Mouse (Mus musculus): ENCODE data around the gene Dyrk3.
A peak's percentile ranks its signal among the peaks of the same experiment; 100 is the strongest.
"Not testable (repeated sequence)": the region's sequence is repeated elsewhere in the genome, so short reads cannot be mapped to it uniquely, and the experiment has no call there.

The Dyrk3 gene

DNA sequence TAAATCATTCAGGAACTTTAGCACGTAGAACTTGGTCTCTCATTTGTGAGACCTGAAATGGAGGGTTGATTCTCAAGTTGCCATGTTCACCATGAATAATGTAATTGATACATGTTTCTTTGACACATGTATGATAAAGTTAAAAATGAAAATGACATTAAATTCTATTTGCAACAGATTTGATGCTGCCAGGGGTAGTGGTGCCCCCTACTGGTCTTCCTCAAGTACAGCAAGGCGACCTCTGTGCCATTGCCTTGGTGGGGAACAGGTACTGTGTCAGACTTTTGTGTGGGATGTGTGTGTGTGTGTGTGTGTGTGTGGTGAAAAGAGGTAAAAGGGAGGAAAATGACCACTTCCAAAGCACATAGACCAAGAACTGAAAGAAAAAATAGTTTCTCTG lies 17.3 kb upstream of the Dyrk3 start:
- DNase-seq (ENCODE audit: low spot score): peak; percentile 41

DNA sequence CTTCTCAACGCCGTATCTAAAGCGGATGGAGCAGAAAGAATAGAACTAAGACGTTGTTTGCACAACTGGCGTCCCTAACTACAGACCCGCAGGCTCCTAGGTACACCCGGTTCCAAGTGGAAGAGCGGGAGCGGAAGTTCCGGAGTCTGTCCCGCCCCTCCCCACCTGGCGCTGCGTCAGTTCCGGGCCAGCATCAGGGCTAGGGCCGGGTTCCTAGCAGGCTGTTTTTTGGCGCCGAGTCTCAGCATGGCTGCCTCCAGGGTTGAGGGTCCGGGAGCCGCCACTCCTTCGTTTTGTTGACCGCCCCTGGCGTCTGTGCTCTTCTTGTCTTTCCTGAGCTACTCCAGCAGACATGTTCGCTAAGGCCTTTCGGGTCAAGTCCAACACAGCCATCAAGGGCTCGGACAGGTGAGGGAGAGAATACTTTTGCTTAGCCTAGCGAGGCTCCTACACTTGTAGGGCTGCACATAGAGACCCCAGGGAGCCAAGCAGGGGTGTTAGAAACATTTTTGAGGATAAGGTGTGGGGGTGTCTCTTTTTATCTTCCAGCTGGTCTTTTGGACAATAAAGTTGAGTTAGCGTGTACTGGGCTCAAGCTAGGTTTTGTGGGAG lies 15.0 kb upstream of the Dyrk3 start, which contains the start of gene Eif2d:
TSS of gene Eif2d (plus strand) at position 164 of the 612 bp plus-strand sequence.
- DNase-seq (ENCODE audit: low spot score): peak; percentile 86

DNA sequence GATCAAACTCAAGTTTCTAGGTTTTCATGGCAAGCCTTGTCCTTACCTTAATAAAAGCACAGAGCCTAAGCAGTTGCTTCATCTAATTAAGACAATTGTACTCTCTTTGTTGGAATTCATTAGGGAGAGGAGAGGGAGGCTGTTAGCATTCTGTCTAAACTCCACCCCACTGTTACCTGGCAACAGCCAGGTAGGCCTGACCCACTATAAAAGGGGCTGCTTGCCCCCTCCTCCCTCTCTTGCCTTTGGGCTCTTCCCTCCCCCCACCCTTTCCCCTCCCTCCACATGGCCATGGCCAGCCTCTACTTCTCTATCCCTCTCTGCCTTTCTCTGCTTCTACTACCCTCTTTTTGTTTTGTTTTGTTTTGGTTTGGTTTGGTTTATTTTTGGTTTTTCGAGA lies 11.4 kb upstream of the Dyrk3 start:
- no peak for DNase-seq (ENCODE audit: low spot score)

DNA sequence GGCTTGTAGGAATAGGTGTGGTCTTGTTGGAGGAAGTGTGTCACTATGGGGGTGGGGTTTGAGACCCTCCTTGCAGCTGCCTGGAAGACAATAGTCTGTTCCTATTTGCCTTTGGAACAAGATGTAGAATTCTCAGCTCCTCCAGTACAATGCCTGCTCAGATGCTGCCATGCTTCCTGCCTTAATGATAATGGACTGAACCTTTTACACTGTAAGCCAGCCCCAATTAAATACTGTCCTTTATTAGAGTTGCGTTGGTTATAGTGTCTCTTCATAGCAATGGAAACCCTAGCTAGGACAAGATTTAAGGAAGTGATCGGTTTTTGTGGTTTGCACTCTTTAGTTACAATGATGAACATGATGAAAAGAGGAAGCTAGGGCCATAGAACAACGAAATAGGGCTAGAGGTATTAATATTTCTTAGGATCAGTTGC lies 8.1 kb upstream of the Dyrk3 start:
- no peak for DNase-seq (ENCODE audit: low spot score)

DNA sequence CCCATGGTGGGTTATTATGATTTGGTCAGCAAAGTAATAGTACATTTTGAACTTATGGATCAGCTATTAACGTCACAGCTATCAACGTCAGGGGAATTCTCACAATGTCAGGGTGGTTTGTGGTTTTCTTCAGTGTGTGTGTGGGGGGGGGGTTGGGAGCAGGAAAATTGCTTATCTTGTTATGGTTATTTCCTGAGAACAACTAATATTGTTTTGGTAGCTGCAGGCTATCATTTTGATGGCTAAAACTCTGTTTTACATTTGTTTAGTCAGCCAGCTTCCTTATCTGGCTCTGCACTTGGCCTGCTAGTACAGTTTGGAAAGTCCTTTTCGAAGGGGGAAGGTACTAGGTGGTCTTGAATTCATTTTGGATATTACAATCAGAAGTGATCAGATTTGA lies 7.1 kb upstream of the Dyrk3 start:
- not testable (repeated sequence) for DNase-seq (ENCODE audit: low spot score)

DNA sequence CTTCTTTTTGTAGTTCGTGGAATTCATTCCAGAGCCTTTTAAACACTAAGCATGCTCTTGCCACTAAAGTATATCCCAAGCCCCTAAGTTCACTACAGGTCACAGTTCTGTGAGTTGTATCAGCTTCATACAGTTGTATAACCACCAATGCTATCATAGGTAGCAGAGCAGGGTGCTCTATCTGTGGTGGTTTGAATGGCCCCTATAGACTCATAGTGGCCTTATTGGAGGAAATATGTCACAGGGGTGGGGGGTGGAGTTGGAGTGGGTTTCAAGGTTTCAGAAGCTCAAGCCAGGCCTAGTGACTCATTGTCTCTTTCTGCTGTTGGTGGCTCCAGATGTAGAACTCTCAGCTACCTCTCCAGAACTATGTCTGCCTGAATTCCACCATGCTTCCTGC lies 4.3 kb upstream of the Dyrk3 start:
- DNase-seq (ENCODE audit: low spot score): no peak

DNA sequence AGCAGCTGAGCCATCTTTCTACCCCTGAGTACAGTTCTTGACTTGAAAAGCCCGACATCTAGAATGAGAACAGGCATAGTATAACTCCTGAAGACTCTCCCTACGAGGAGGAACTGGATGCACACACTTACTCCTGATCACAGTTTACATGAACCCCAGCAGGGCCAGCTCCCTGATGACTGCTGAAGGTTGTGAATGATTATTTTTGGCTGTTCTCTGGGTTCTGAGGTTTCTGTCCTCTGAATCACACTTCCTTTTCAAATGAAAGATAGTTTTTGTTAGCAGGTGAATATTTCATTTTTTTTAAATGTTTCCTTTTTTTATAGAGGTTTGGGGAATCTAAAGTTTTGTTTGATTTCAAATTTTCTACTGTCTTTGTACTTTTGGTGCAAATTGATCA lies 3.3 kb upstream of the Dyrk3 start:
- no peak for DNase-seq (ENCODE audit: low spot score)

DNA sequence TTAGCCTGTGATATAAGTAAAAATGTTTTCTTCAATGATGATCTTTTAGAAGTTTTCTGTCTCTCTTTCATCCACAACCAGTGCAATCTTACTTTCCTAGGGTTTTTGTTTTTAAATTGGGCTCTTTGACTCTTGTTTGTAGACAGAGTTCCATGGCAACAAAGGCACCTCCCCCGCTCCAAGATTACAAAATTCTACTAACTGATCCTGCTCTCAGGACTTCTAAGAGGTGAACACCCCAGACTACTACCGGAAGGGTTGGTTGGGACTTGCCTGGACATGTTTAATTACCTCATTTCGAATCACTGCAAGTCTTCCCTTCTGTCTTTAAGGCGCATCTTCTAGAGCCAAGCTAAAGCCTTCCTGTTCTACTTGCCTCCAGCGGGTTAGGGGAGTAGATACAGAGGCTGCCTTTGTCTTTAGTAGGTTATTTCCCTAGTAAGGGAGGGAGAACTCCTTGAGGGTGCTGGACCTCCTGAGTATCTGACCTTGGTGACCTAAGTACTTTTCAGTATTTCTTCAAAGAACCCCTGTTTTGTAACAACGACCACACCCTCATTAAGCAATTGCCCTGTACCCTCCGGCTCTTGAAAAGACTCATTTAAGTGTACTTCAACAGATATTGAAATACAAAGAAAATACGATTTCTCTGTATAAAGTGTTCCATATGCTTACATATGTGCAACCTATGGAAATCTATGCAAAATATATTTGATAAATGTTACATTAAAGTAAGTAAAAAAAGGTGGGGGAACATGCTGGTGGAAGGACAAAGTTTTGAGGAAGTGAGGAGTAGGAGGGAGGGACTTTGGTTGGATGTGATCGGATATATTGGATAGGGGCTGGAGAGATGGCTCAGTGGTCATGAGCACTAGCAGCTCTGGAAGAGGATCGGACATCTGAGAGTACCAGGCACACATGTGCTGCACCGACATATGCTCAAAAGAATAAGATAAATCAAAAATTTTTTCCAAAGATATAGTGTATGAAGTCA lies 1.3 kb upstream of the Dyrk3 start:
- no peak for DNase-seq (ENCODE audit: low spot score)

DNA sequence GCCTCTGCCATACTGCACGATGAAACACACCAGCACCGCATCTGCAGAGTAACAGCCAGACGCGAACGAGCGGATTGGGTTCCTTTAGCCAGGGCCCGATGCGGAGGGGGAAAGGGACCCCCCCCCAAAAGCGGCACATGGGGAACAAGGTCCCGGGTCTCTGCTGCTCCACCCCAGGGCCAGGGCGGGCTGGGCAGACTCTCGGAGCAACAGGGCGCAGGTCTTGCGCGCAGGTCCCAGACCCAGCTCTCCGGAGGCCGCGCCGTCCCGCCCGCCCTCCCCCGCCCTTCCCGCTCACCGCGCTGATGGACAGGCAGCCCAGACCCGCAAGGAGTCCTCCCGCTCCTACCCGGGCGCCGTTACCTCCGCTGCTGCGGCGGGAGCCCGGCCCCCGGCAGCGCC lies 422 bp downstream of the Dyrk3 start:
- DNase-seq (ENCODE audit: low spot score): no peak

DNA sequence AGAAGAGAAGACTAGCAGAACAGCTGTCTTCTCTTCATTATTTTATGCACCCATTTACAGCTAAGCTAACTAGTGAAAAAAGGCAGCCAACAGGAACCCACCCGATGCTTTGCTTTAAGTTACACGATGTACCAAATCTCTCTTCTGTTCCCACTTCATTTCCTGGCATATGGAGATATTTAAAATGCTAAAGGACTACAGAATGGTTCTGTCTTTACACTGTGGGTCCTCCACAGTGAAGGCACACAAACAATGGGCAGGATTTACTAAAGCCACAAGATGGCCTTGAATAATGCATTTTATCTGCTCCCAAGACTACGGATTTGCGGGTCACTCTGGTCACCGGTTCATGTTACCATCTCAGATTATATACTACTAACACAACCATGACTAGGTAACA lies 1.0 kb downstream of the Dyrk3 start:
- no peak for DNase-seq (ENCODE audit: low spot score)

DNA sequence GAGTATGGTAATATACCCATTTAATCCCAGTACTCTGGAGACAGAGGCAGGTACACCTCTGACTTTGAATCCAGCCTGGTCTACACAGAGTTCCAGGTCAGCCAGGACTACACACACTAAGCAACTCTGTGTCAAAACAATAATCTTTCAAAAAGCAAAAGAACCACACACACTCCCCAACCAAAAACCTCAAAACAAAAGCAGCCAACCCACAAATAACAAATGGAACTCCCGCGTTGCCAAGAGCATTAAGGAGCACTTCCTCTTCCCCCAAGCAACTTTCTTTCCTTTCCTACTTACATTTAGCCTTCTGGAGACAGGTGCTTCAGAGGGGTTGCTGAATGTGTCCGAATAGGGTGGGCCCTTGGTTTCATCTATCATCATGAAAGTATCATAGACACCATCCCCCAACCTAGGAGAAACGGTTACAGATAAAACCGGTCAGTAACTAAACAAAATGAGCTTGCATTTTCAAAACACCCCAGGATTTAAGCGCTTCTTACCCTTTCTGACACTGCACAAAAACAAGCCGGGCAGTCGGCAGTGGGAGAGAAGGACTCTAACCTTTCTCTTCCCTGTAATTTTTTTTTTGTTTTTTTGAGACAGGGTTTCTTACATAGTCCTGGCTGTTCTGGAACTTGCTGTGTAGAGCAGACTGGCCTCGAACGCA lies 2.0 kb downstream of the Dyrk3 start:
- no peak for DNase-seq (ENCODE audit: low spot score)

DNA sequence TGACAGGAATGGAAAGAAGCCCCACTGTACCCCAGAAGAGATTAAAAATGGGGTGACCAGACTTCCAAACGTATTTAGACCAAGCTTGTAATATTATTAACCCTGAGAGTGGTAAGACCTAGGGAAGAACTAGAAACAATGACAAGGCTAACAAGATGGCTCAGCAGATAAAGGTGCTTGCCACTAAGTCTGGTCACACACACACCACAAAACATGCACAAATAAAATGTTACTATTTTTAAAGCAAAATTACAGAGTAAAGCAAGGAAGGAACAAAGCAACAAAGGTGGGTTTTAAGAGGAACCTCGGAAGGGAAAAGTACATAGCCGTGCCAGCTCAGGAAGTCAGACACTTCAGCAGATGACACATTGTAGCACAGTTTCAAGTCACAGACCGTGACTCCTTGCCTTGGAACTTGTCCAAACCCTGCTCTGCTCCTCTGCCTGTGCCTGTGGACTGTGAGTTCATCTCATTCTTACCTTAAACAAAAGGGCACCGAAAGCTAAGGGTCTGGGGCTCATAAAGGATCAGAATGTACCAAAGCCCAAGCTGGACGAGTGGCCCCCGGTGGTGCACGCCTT lies 3.1 kb downstream of the Dyrk3 start:
- DNase-seq (ENCODE audit: low spot score): no peak

DNA sequence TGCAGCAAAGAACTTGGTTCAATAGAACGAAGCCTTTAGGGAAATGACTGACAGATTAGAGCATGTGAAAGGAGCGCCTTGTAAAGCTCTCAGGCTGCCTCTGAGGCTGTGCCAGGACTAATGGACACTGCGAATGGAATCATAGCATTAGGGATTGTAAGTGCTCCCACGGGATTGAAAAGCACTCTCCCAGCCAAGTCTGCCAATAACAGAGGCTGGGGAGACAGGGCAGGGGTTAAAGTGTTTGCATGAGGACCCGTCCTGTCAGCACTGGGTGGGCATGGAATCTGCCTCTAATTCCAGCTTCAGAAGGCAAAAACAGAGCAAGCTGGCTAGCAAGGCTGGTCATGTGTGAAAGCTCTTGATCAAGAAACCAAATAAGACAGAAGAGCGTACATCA lies 3.9 kb downstream of the Dyrk3 start:
- DNase-seq (ENCODE audit: low spot score): no peak

DNA sequence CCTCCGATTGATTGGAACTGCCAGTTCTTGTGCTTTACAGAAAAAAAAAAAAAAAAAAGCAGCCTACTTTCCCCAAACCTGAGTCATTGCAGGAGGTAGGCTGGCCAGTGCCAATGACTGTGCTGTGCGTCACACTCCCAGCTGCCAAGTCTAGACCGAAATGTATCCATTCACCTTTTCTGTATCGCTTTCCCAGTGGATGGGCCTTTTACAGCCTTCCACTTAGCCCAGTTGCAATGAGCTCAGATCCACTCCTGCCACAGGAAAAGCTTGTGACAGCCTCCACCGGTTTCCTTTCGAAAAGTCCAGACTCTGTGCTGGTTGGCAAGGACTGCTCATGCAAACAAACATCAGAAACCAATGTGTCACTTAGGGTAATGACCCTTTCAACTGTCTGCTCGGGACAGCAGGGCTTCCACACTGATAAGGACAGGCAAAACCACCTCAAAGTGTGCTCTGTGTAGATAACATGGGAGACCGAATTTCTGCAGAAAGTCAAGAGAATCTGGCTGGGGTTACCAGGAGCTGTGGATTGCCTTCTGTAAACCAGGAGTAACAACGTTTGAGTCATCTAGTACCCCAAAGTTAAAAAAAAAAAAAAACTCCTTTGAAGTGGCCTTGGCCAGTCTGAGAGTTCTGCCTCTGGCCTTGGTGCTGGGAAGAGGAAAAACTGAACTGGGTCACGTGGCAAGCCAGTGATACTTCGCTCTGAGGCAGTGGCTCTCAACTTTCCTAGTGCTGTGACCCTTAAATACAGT lies 12.0 kb downstream of the Dyrk3 start:
- no peak for DNase-seq (ENCODE audit: low spot score)

DNA sequence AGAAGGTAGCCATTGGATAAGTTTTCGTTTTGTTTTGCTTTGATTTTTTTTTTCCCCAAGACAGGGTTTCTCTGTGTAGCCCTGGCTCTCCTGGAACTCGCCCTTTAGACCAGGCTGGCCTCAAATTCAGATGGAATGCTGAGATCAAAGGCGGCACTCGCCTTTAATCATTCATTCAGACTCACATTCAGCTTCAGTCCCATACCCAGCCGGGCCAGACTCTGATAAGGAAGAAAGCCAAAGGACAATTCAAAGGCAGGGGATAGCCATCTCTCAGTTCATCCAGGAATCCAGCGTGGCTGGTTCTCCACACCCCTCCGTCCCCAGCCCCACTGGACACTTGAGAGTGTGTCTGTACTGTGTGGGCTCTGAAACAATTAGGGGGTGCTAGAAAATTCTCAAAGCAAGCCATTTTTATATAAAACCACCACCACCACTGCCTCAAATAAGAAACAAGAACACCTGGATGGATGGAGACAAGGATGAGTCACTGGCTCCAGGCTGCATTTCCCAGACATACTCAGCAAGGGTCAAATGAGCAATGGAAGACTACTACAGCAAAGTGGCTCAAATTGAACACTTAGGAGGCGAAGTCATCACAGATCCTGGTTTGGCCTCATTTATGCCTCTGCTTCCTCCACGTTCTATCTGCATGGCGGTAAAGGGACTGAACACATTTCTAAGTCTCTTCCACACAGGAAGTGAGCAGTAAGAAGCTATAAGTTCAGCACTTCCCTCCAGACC lies 14.4 kb downstream of the Dyrk3 start:
- DNase-seq (ENCODE audit: low spot score): no peak

DNA sequence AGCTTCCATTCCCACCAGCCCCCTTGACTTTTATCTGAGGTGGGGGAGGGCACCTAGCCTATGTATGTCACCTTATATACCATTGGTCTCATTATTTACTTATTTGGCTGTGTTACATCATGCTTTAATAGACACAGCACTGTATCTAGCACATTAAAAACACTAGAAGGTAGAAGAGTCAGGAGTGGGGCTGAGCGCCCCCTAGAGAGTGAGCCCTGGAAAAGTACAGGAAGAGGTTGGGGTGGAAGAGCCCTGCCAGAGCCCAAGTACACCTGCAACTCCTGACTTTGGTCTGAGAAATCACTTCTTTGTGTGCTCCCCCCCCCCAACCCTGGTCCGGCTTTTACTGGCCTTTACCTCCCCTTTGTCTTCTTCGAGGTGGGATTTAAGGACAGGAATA lies 16.2 kb downstream of the Dyrk3 start:
- no peak for DNase-seq (ENCODE audit: low spot score)

DNA sequence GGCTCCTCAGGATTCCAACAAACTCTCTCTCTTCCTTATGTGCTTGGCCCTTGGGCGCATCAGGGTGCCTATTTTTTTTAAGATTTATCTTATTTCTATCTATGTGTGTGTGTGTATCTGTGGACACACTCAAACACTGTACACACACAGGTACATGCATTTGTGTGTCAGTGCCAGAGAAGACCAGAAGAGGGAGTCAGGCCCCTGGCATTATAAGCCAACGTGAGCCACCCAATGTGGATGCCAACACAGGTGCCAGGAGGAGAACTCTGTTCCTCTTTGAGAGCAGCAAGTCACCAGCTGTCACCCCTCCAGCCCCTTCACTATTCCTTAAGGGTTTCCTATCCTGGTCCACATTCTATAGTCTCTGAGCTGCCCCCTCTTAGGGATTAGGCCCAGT lies 19.1 kb downstream of the Dyrk3 start:
- no peak for DNase-seq (ENCODE audit: low spot score)

DNA sequence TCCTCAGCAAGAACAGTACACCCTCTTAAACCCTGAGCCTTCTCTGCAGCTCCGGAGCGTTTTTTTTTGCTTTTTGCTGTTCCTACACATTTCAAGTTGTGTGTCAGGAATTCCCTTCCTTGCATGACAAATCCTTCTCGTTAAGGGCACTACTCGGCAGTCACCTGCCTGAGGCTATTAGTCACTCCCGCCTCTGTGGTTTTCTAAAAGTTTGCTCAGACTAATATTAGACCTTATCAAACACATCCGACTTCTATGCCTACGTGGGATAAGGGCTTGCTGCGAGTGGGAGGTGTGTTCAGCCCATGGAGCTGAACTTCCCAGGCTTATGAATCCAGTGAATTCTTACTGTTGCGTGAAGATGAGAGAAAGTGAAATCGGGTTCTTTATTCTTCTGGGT lies 19.6 kb downstream of the Dyrk3 start:
- DNase-seq (ENCODE audit: low spot score): no peak

DNA sequence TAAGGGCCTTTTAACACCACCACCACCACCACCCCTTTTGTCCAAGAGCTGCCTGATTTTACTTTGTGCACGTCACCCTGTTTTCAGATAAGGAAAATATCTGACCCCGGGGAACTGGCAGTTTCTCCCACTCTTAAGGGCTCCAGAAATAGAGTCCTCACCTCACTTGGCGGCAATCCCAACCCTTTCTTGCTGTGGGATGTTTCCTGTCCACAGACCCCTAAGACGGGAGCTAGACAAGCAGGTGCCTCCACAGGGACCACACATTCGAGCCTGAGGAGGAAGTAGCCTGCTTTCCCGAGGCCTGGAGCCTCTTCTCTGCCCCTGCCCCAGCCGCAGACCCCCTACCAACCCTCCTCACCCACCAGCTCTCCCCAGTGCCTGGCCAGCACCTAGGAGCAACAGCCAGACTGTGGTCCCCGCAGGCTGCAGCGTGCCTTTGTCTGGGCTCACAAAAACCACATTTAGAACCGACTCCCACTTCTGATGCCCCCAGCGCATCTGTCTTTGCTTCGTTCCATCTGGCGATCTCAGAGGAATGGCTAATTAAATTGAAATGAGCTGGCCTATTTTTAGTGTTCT lies 21.6 kb downstream of the Dyrk3 start:
- DNase-seq (ENCODE audit: low spot score): no peak

DNA sequence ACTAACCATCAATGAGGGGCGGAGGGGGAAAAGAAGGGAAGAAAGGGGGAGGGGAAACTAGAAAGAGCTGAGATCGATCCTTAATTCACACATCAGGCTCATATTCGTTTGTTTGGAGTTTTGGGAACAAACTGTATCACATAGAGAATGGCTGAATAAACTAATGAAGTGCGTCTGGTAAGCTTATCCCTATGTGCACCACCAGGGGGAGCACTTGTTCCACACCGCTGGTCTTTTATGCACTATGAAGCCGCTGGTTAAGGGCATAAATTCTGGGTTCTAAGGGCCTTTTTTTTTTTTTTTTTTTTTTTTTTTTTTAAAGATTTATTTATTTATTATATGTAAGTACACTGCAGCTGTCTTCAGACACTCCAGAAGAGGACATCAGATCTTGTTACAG lies 22.2 kb downstream of the Dyrk3 start:
- DNase-seq (ENCODE audit: low spot score): peak; percentile 67

DNA sequence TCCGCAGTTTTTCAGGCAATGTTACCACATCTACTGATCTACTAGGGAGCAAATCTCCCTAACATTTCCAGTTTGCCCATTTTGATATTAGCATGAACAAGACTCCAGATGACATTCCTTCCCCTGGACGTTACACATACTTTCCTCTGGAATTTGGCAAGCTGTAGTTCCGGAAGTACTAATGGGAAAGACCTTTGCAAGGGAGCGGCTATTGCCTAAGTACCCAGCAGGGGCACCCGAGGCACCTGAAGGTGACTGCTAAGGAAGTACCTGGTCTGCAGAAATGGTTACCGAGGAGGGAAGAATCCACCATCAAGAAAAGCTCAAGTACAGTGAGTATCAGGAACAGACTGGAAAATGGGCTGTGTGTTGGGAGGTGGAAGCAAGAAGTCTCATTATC lies 25.6 kb downstream of the Dyrk3 start:
- peak; percentile 45 for DNase-seq (ENCODE audit: low spot score)

Data from urinary bladder, postnatal 25 days (tissue).